Mouse (Mus musculus): Measurements from ENCODE around the gene Nqo1. TPM values are rescaled to one million over a fixed set of nuclear protein-coding genes. Genes with fewer than 3 reads are reported as not detected.
A peak's percentile ranks its signal among the peaks of the same experiment; 100 is the strongest.

Nqo1 gene
- 0.13 and 0.26 TPM in 2 replicates for polyA plus RNA-seq (2012)

DNA sequence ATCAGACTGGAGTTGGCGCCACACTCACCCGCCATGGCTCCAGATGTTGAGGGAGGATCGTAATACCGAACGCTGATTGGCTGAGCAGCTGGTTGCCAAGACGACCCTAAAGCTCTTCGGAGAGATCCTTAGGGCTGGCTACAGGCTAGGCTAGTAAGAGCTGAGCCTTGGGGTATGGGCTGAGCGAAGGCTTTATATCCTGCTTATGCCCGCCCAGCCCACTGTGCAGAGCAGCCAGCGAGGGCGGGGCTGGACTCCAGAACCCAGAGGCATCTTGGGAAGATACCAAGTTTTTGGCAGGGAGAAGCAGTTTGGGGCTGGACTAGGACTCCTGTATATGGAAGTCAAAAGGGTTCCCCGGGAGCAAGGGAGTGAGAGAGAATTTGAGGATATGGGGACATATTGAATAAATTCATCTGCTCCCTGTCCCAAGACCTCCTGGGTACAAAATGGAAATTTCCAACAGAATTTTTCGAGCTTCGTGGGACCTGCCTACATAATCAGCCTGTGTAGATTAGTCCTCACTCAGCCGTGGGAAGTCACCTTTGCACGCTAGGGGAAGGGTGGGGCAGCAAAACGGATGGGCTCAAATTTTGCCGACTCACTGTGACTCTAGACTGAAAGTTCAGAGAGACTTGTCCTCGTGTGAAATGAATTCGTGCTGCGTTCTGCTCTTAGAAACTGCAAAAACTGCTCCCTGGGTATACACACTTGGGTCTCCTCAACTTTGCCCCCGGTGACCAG lies at the start of gene Nqo1:
TSS of gene Nqo1 (minus strand) at position 169 of the 744 bp plus-strand sequence.
- peaks cover 67% of the 10 kb centered on the region for H3K4me1 ChIP-seq (ENCODE audit: control insufficient read depth)

DNA sequence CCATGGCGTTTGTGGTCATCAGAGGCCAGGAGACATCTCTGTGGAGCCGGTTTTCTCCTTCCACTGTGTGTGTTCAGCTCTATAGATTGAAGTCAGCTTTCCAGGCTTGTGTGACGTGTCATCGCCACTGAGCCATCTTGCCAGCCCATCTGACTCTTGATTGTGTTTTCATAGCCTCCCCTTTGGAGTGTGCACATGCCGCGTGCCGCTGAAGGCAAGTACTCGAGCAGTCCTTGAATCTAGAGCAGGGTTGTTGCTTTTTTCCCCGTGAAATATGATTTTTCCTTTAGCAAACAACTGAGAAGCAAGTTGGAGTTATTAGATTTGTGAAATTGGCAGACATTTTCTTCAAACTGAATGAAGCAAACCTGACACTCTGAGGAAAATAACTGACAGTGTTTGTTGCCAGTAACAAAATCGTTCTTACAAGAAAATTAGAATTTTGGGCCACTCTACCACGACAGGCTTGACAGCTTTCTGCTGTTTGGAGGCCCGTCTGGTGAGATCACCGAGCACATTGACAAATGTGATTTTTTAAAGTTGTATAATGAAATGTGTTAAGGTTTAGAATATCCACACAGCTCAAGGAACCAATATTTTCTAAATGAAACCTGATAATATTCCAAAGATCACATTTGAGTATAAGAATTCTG lies 48.5 kb upstream of the Nqo1 start:
- Histone ChIP-seq H3K27me3 (ENCODE audit: control insufficient read depth) (no peaks in the 10 kb centered on the region), H3K4me3 (replicated peaks) (no peak overlapping the region), H3K4me1 (ENCODE audit: control insufficient read depth) (peaks cover 35% of the 10 kb centered on the region), H3K9me3 (ENCODE audit: control insufficient read depth, low read length) (no peaks in the 10 kb centered on the region), H3K36me3 (ENCODE audit: control insufficient read depth) (peaks cover 65% of the 10 kb centered on the region)
- TF ChIP-seq TAL1 (IDR thresholded peaks at IDR 0.05; ENCODE audit: low read length) (no peak), GATA1 (IDR thresholded peaks at IDR 0.05; ENCODE audit: low read length) (no peak)

More for the DNA sequence above, at the start of gene Nqo1:
- Histone ChIP-seq H3K4me3 (replicated peaks) (peak within 1 kb of the TSS; percentile 63), H3K27me3 (ENCODE audit: control insufficient read depth) (no peaks in the 10 kb centered on the region), H3K9me3 (ENCODE audit: control insufficient read depth, low read length) (no peaks in the 10 kb centered on the region), H3K36me3 (ENCODE audit: control insufficient read depth) (peaks cover 15% of the 10 kb centered on the region)
- TF ChIP-seq TAL1 (IDR thresholded peaks at IDR 0.05; ENCODE audit: low read length), result no peak
- TF ChIP-seq GATA1 (IDR thresholded peaks at IDR 0.05; ENCODE audit: low read length), result no peak

DNA sequence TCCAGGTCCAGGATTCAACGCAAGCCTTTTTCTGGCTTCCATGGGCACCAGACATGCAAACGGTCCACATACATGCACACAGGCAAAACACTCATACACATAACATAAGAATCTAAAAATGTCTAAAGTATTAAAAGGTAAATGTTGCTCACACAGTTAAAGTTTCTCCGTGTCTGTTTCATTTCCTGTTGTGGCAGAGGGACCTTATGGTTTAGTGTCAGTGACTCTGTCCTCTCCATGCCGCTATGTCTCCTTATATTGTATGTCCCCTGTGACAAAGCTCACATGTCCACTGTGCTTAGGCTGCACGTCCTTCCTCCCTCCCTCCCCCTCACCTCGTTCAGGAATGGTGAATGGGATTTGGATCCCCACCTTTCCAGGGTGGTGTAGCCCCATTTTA lies 46.6 kb upstream of the Nqo1 start:
- H3K36me3 ChIP-seq (ENCODE audit: control insufficient read depth), result peaks cover 60% of the 10 kb centered on the region
- TF ChIP-seq TAL1 (IDR thresholded peaks at IDR 0.05; ENCODE audit: low read length) (no peak), GATA1 (IDR thresholded peaks at IDR 0.05; ENCODE audit: low read length) (no peak)
- no peaks in the 10 kb centered on the region for H3K27me3 ChIP-seq (ENCODE audit: control insufficient read depth)
- H3K9me3 ChIP-seq (ENCODE audit: control insufficient read depth, low read length), result no peaks in the 10 kb centered on the region
- no peak overlapping the region for H3K4me3 ChIP-seq (replicated peaks)
- H3K4me1 ChIP-seq (ENCODE audit: control insufficient read depth), result peaks cover 44% of the 10 kb centered on the region

DNA sequence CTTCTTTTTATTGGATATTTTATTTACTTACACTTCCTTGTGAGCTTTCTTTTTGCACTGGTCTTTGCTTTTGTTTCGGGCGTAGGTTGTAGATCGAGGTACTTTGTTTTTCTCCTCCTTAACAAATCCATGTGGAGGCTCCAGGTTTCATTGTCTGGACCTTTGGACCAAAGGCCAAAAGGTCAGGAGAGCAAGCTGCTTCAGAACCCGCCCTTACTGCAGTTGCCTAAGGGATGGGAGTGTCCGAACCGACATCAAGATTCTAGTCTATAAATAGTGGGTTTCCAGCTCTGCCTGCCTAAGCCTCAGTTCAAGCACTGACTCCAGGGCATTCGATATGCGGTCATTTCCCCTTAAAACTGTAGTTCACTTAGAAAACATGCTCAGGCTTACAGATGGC lies 46.1 kb upstream of the Nqo1 start:
- no peak for TF ChIP-seq TAL1 (IDR thresholded peaks at IDR 0.05; ENCODE audit: low read length)
- TF ChIP-seq GATA1 (IDR thresholded peaks at IDR 0.05; ENCODE audit: low read length), result no peak
- Histone ChIP-seq H3K27me3 (ENCODE audit: control insufficient read depth) (no peaks in the 10 kb centered on the region), H3K4me1 (ENCODE audit: control insufficient read depth) (peaks cover 49% of the 10 kb centered on the region), H3K4me3 (replicated peaks) (no peak overlapping the region), H3K36me3 (ENCODE audit: control insufficient read depth) (peaks cover 61% of the 10 kb centered on the region), H3K9me3 (ENCODE audit: control insufficient read depth, low read length) (no peaks in the 10 kb centered on the region)

DNA sequence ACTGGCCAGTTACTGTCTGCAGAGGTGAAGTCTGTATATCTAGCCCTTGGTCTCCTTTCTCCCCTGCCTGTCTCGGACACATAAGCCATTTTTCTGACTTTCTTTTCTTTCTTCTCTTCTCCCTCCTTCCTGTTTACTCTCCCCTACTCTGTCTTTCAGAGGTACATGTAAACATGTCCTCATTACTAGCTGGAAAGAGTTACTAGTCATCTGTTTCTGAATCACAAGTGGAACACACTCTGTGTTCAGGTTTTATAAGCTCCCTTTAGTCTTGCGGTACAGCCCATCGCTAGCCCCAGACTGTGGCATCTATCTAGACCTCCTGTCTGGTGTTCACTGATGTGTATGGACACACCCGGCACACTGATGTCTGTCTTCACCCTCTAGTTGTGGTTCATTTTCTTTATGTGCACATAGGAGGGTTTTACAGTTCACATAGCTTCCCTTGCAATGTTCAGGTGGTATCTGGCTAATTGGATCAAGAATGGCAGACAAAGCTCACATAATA lies 45.4 kb upstream of the Nqo1 start:
- Histone ChIP-seq H3K4me3 (replicated peaks) (no peak overlapping the region), H3K4me1 (ENCODE audit: control insufficient read depth) (peaks cover 49% of the 10 kb centered on the region), H3K36me3 (ENCODE audit: control insufficient read depth) (peaks cover 59% of the 10 kb centered on the region), H3K9me3 (ENCODE audit: control insufficient read depth, low read length) (no peaks in the 10 kb centered on the region), H3K27me3 (ENCODE audit: control insufficient read depth) (no peaks in the 10 kb centered on the region)
- TF ChIP-seq TAL1 (IDR thresholded peaks at IDR 0.05; ENCODE audit: low read length), result no peak
- no peak for TF ChIP-seq GATA1 (IDR thresholded peaks at IDR 0.05; ENCODE audit: low read length)

DNA sequence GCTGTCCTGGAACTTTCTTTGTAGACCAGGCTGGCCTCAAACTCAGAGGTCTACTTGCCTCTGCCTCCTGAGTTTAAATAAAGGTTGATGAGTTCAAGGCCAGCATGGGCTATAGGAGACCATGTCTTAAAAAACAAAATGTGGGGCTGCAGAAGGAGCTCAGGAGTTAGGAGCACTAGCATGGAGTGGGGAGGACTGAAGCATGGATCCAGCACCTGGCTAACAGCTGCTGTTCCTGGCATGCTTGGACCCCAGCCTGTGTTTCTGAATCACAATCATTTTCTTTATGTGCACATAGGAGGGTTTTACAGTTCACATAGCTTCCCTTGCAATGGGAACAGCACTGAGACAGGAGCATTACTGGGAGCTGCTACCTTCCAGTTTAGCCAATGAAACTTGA lies 44.7 kb upstream of the Nqo1 start:
- H3K27me3 ChIP-seq (ENCODE audit: control insufficient read depth), result no peaks in the 10 kb centered on the region
- peaks cover 54% of the 10 kb centered on the region for H3K4me1 ChIP-seq (ENCODE audit: control insufficient read depth)
- no peaks in the 10 kb centered on the region for H3K9me3 ChIP-seq (ENCODE audit: control insufficient read depth, low read length)
- H3K36me3 ChIP-seq (ENCODE audit: control insufficient read depth), result peaks cover 59% of the 10 kb centered on the region
- no peak overlapping the region for H3K4me3 ChIP-seq (replicated peaks)
- no peak for TF ChIP-seq TAL1 (IDR thresholded peaks at IDR 0.05; ENCODE audit: low read length)
- no peak for TF ChIP-seq GATA1 (IDR thresholded peaks at IDR 0.05; ENCODE audit: low read length)

DNA sequence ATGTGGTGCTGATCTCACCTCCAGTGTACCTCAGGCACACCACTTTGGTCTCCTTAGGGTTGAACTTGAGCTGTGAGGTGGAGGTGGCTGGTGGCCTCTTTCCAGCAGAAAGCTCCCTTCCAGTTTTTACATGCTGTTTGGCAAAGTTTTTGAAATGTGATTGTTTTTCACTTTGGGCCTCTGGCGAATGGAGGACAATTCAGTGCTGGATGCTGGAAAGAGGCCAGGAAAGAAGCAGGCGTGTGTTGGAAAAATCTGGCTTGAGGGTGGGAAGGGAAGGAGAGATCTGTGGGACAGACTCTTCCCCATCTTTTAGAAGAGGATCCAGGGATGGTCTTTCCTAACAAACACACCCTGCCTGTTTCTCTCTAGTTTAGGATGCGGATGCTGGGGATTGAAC lies 41.6 kb upstream of the Nqo1 start:
- Histone ChIP-seq H3K36me3 (ENCODE audit: control insufficient read depth) (peaks cover 70% of the 10 kb centered on the region), H3K9me3 (ENCODE audit: control insufficient read depth, low read length) (no peaks in the 10 kb centered on the region), H3K4me1 (ENCODE audit: control insufficient read depth) (peaks cover 74% of the 10 kb centered on the region), H3K4me3 (replicated peaks) (no peak overlapping the region), H3K27me3 (ENCODE audit: control insufficient read depth) (no peaks in the 10 kb centered on the region)
- no peak for TF ChIP-seq TAL1 (IDR thresholded peaks at IDR 0.05; ENCODE audit: low read length)
- no peak for TF ChIP-seq GATA1 (IDR thresholded peaks at IDR 0.05; ENCODE audit: low read length)

DNA sequence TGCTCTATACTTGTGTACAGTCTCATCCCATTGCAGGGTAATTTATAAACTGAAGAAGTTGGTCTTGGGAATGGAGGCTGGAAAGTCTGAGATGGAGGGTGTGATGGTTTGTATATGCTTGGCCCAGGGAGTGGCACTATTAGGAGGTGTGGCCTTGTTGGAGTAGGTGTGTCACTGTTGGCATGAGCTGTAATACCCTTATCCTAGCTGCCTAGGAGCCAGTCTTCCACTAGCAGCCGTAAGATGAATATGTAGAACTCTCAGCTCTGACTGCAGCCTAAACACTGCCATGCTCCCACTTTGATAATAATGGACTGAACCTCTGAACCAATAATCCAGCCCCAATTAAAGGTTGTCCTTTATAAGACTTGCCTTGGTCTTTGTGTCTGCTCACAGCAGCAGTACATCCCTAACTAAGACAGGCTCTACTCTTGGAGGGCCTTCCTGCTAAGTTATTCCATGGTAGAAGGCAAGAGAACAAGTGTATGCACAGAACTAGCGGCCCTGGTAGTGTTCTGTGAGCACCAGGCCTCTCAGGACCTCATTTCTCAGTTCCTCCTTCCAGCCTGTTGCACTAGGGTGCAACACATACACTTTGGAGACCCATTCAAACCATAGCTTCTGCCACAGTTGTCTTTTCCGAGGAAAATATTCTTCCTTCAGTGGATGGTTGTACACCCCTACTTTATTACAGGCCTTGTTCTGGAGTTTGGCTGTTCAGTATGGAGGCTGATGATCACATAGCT lies 37.0 kb upstream of the Nqo1 start:
- H3K4me1 ChIP-seq (ENCODE audit: control insufficient read depth), result peaks cover 70% of the 10 kb centered on the region
- H3K27me3 ChIP-seq (ENCODE audit: control insufficient read depth), result no peaks in the 10 kb centered on the region
- TF ChIP-seq TAL1 (IDR thresholded peaks at IDR 0.05; ENCODE audit: low read length) (no peak), GATA1 (IDR thresholded peaks at IDR 0.05; ENCODE audit: low read length) (no peak)
- H3K9me3 ChIP-seq (ENCODE audit: control insufficient read depth, low read length), result no peaks in the 10 kb centered on the region
- peaks cover 56% of the 10 kb centered on the region for H3K36me3 ChIP-seq (ENCODE audit: control insufficient read depth)
- H3K4me3 ChIP-seq (replicated peaks), result peak overlapping the region; percentile 49

DNA sequence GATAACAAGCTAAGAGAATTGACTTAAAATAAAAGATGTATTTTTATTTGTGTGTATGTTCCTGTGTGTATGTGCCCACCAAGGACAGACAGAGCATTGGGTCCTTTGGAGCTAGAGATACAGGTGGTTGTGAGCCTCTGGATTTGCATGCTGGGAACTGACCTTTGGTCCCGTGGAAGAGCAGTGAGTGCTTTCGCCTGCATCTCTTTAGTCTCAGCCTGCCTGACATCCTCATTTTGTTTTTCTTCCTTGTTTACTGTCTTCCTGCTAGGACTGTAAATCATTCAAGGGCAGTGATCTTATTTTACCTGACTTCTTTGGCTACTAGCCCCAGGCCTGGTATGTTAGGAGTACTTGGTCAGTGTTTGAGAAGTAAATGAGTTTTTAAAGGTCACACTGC lies 34.7 kb upstream of the Nqo1 start:
- no peak for TF ChIP-seq GATA1 (IDR thresholded peaks at IDR 0.05; ENCODE audit: low read length)
- TF ChIP-seq TAL1 (IDR thresholded peaks at IDR 0.05; ENCODE audit: low read length), result no peak
- H3K4me3 ChIP-seq (replicated peaks), result peak overlapping the region; percentile 96
- peaks cover 62% of the 10 kb centered on the region for H3K4me1 ChIP-seq (ENCODE audit: control insufficient read depth)

More for the DNA sequence above, 34.7 kb upstream of the Nqo1 start:
- Histone ChIP-seq H3K27me3 (ENCODE audit: control insufficient read depth) (peaks cover 3% of the 10 kb centered on the region; the same call in 1 of the 2 replicates), H3K36me3 (ENCODE audit: control insufficient read depth) (peaks cover 36% of the 10 kb centered on the region), H3K9me3 (ENCODE audit: control insufficient read depth, low read length) (no peaks in the 10 kb centered on the region)

Data from erythroblast, embryonic 14.5 days (primary cell).